Comparison of ENCODE assay signal across 8 mouse cellular contexts in genomic region chr16:30790551-30791001, GRCm38 (mm10).
DNase-seq lines count a peak whose midpoint lies in the region; ATAC-seq and TF ChIP-seq lines count a peak whose summit lies in the region.

No protein-coding gene starts in this region.

- no peak for DNase-seq in layer of hippocampus, adult 2 months (ENCODE audit: low spot score in 2 of 2)
- no peak for DNase-seq in layer of hippocampus, adult 8-10 months (ENCODE audit: low spot score in 2 of 2)
- DNase-seq in forelimb bud, embryonic 11.5 days (ENCODE audit: low read depth, low spot score), result peak; percentile 58
- peak; percentile 43 for DNase-seq in lung, adult 2 months
- DNase-seq in thymus, postnatal 36 days, result no peak
- DNase-seq in gastrocnemius, postnatal 25 days, result no peak

- ATAC-seq in intestine, embryonic 15.5 days, result peak; percentile 73
- peak; percentile 70 for ATAC-seq in stomach, embryonic 16.5 days (ENCODE audit: insufficient read depth, low FRiP score)

- TF ChIP-seq POLR2A in lung, adult 2 months (IDR thresholded peaks at IDR 0.05; ENCODE audit: borderline replicate concordance, extremely low read depth, low read depth, low read length), result peak; percentile 37; the same call in 1 of the 2 replicates

- no peaks in the 10 kb centered on the region for H3K27me3 ChIP-seq in intestine, embryonic 15.5 days (replicated peaks)
- no peaks in the 10 kb centered on the region for H3K27me3 ChIP-seq in stomach, embryonic 16.5 days (ENCODE audit: control insufficient read depth, insufficient read depth, low read length)

- H3K4me1 ChIP-seq in intestine, embryonic 15.5 days (replicated peaks), result peaks cover 34% of the 10 kb centered on the region
- peaks cover 34% of the 10 kb centered on the region for H3K4me1 ChIP-seq in lung, adult 2 months (ENCODE audit: control insufficient read depth, insufficient read depth, low read length)
- peaks cover 46% of the 10 kb centered on the region for H3K4me1 ChIP-seq in stomach, embryonic 16.5 days (ENCODE audit: control insufficient read depth, insufficient read depth, low read length)

- H3K4me2 ChIP-seq in intestine, embryonic 15.5 days (replicated peaks), result peak overlapping the region; percentile 33; the same call in 1 of the 2 replicates
- H3K4me2 ChIP-seq in stomach, embryonic 16.5 days (ENCODE audit: low read depth, low read length), result peak overlapping the region; percentile 17

- TF ChIP-seq CTCF in layer of hippocampus, adult 2 months (conservative IDR thresholded peaks at IDR 0.05), result peak; percentile 21
- no peak for TF ChIP-seq CTCF in lung, adult 2 months (IDR thresholded peaks at IDR 0.05; ENCODE audit: insufficient read depth, low read length)

- WGBS in intestine, embryonic 15.5 days, result 5% methylated on average over 4 of the region's 4 CpGs
- 10% methylated on average over 4 of the region's 4 CpGs for WGBS in lung, adult 2 months
- WGBS in stomach, embryonic 16.5 days, result 10% methylated on average over 4 of the region's 4 CpGs

- peak overlapping the region; percentile 73; the same call in 1 of the 2 replicates for H3K27ac ChIP-seq in layer of hippocampus, adult 2 months
- peak overlapping the region; percentile 76 for H3K27ac ChIP-seq in intestine, embryonic 15.5 days
- peak overlapping the region; percentile 95 for H3K27ac ChIP-seq in stomach, embryonic 16.5 days (ENCODE audit: low read length)

- H3K9me3 ChIP-seq in intestine, embryonic 15.5 days, result no peaks in the 10 kb centered on the region
- H3K9me3 ChIP-seq in stomach, embryonic 16.5 days (replicated peaks; ENCODE audit: control insufficient read depth, low read length), result no peaks in the 10 kb centered on the region

- peak overlapping the region; percentile 5 for H3K9ac ChIP-seq in intestine, embryonic 15.5 days
- peak overlapping the region; percentile 55 for H3K9ac ChIP-seq in stomach, embryonic 16.5 days (ENCODE audit: low read length)

- H3K36me3 ChIP-seq in intestine, embryonic 15.5 days, result no peaks in the 10 kb centered on the region
- H3K36me3 ChIP-seq in stomach, embryonic 16.5 days (ENCODE audit: control insufficient read depth, insufficient read depth, low read length), result no peaks in the 10 kb centered on the region

- no peak overlapping the region for H3K4me3 ChIP-seq in layer of hippocampus, adult 2 months
- no peak overlapping the region for H3K4me3 ChIP-seq in intestine, embryonic 15.5 days (replicated peaks)
- no peak overlapping the region for H3K4me3 ChIP-seq in lung, adult 2 months (replicated peaks; ENCODE audit: extremely low read depth, low read depth, low read length)
- no peak overlapping the region for H3K4me3 ChIP-seq in stomach, embryonic 16.5 days (replicated peaks; ENCODE audit: low read length)

Comparison
In these comparisons a context has a peak if more than half of its experiments do, and no peak if none do; other contexts are left out.
1. DNase-seq: peak in forelimb bud, embryonic 11.5 days (single experiment) and lung, adult 2 months (single experiment); none in layer of hippocampus, adult 2 months (0 of 2), layer of hippocampus, adult 8-10 months (0 of 2), thymus, postnatal 36 days (0 of 2) and gastrocnemius, postnatal 25 days (single experiment).
2. Peak in every context shown above with its lines, with median percentiles within 50 percentile points of each other: H3K27ac ChIP-seq.